Mouse (Mus musculus): Measurements from ENCODE around the gene Rnf213. TPM values are rescaled to one million over a fixed set of nuclear protein-coding genes. Genes with fewer than 3 reads are reported as not detected.
A peak's percentile ranks its signal among the peaks of the same experiment; 100 is the strongest.

Rnf213 gene
- total RNA-seq, 4 experiments from 2014 or later = 28.2 to 41.6 (median 36.2) TPM

- no peak for DNase-seq
Measured at GRCm38 (mm10) chr11:119435880-119436872, 43.3 kb downstream of the Rnf213 start.

- no peak for DNase-seq
Measured at GRCm38 (mm10) chr11:119438776-119439175, 45.9 kb downstream of the Rnf213 start.

- no peak for DNase-seq
Measured at GRCm38 (mm10) chr11:119442199-119442598, 49.3 kb downstream of the Rnf213 start.

GRCm38 (mm10) chr11:119443442-119443841 lies 50.5 kb downstream of the Rnf213 start:
- no peak for DNase-seq

GRCm38 (mm10) chr11:119456097-119456496 lies 63.2 kb downstream of the Rnf213 start:
- DNase-seq = no peak

- DNase-seq = no peak
Measured at GRCm38 (mm10) chr11:119477876-119478275, 85.0 kb downstream of the Rnf213 start.

- peak; percentile 93 for DNase-seq
Measured at GRCm38 (mm10) chr11:119490861-119491689, 98.2 kb downstream of the Rnf213 start, which contains the start of gene Endov. Gene Endov, plus strand, starts transcription at chr11:119491347.

GRCm38 (mm10) chr11:119491690-119492087 lies 98.8 kb downstream of the Rnf213 start:
- DNase-seq = no peak

- no peak for DNase-seq
Measured at GRCm38 (mm10) chr11:119492830-119493229, 99.9 kb downstream of the Rnf213 start.

GRCm38 (mm10) chr11:119493516-119493915 lies 100.6 kb downstream of the Rnf213 start:
- no peak for DNase-seq

- no peak for DNase-seq
Measured at GRCm38 (mm10) chr11:119496147-119496546, 103.2 kb downstream of the Rnf213 start.

- no peak for DNase-seq
Measured at GRCm38 (mm10) chr11:119497451-119497850, 104.6 kb downstream of the Rnf213 start.

- DNase-seq = no peak
Measured at GRCm38 (mm10) chr11:119499297-119499696, 106.4 kb downstream of the Rnf213 start.

GRCm38 (mm10) chr11:119500011-119500410 lies 107.1 kb downstream of the Rnf213 start:
- no peak for DNase-seq

- peak; percentile 35 for DNase-seq
Measured at GRCm38 (mm10) chr11:119503675-119504074, 110.8 kb downstream of the Rnf213 start.

GRCm38 (mm10) chr11:119506386-119506785 lies 113.5 kb downstream of the Rnf213 start:
- no peak for DNase-seq

GRCm38 (mm10) chr11:119507772-119508171 lies 114.9 kb downstream of the Rnf213 start:
- DNase-seq = no peak

- DNase-seq = no peak
Measured at GRCm38 (mm10) chr11:119509165-119509776, 116.4 kb downstream of the Rnf213 start.

- DNase-seq = no peak
Measured at GRCm38 (mm10) chr11:119513038-119513659, 120.2 kb downstream of the Rnf213 start.

- DNase-seq = no peak
Measured at GRCm38 (mm10) chr11:119514108-119514860, 121.4 kb downstream of the Rnf213 start.

- no peak for DNase-seq
Measured at GRCm38 (mm10) chr11:119514967-119515636, 122.2 kb downstream of the Rnf213 start.

Data from adrenal gland, adult 8-10 months (tissue).